Mouse (Mus musculus): ENCODE data around the gene Rab44.

- TF ChIP-seq GATA1 (IDR thresholded peaks at IDR 0.05; ENCODE audit: low read length) (no peak), TAL1 (IDR thresholded peaks at IDR 0.05; ENCODE audit: low read length) (no peak)
Observed at GRCm38 (mm10) chr17:29120666-29121065, 6.7 kb downstream of the Rab44 start.
